Mouse (Mus musculus) intestine, embryonic 14.5 days (tissue): ENCODE results near the gene Pipox. TPM values are rescaled to one million over a fixed set of nuclear protein-coding genes. Genes with fewer than 3 reads are reported as not detected.

Source experiments
- ATAC-seq: fragments of 200-750 bp; cut with Nextera tagmentation; replicated peaks from 2 replicates; pipeline ENCODE4 v1.8.0; 2017; ENCODE audit warnings: low read depth, moderate number of reproducible peaks, moderate TSS enrichment, moderate library complexity; ENCODE audit not compliant: low FRiP score, low TSS enrichment
- DNase-seq: peaks from one replicate; pipeline ENCODE4 v3.0.0-alpha.2; 2018; ENCODE audit warnings: low spot score
- H3K27ac ChIP-seq: fragments of 300-500 bp; sonication (generic); 2 replicates; pipeline ENCODE4 v1.5.1; 2014; ENCODE audit warnings: low read depth, mild to moderate bottlenecking, control low read depth
- H3K27me3 ChIP-seq: fragments of 300-500 bp; sonication (generic); replicated peaks from 2 replicates; pipeline ENCODE4 v1.6.1; 2014; ENCODE audit warnings: low read length, control low read depth; ENCODE audit not compliant: control insufficient read depth, insufficient read depth
- H3K36me3 ChIP-seq: fragments of 300-500 bp; sonication (generic); 2 replicates; pipeline ENCODE4 v1.6.1; 2014; ENCODE audit warnings: low read length, control low read depth; ENCODE audit not compliant: control insufficient read depth, insufficient read depth
- H3K4me1 ChIP-seq: fragments of 300-500 bp; sonication (generic); replicated peaks from 2 replicates; pipeline ENCODE4 v1.6.1; 2014; ENCODE audit warnings: low read length, control low read depth, mixed read lengths; ENCODE audit not compliant: control insufficient read depth, insufficient read depth
- H3K4me2 ChIP-seq: fragments of 300-500 bp; sonication (generic); 2 replicates; pipeline ENCODE4 v1.6.1; 2014; ENCODE audit warnings: low read length
- H3K4me3 ChIP-seq: fragments of 300-500 bp; sonication (generic); 2 replicates; pipeline ENCODE4 v1.5.1; 2014; ENCODE audit warnings: low read depth, low read length, control low read depth, mixed read lengths
- H3K9ac ChIP-seq: fragments of 300-500 bp; sonication (generic); 2 replicates; pipeline ENCODE4 v1.6.1; 2014; ENCODE audit warnings: mild to moderate bottlenecking, low read length
- H3K9me3 ChIP-seq: fragments of 300-500 bp; sonication (generic); 2 replicates; pipeline ENCODE4 v1.6.1; 2016; ENCODE audit warnings: low read length, control low read depth; ENCODE audit not compliant: control insufficient read depth
- WGBS: fragments of 180-500 bp; shearing (Covaris S2); extraction: QIAGEN DNeasy Blood & Tissue Kit; methylation state at CpG from one replicate; pipeline ENCODE4 v1.1.7; 2014; 5-methylcytosine and 5-hydroxymethylcytosine counted together
- polyA plus RNA-seq: library from polyadenylated mRNA; unstranded; fragments of >200 nt; fragmentation: Nextera tagmentation; extraction: Ambion mirVana; gene quantifications from 2 replicates; pipeline ENCODE4 v1.2.1, GENCODE M21; 2014

Pipox gene
- polyA plus RNA-seq, 1 experiment from 2014 or later = 9.2 TPM

DNA sequence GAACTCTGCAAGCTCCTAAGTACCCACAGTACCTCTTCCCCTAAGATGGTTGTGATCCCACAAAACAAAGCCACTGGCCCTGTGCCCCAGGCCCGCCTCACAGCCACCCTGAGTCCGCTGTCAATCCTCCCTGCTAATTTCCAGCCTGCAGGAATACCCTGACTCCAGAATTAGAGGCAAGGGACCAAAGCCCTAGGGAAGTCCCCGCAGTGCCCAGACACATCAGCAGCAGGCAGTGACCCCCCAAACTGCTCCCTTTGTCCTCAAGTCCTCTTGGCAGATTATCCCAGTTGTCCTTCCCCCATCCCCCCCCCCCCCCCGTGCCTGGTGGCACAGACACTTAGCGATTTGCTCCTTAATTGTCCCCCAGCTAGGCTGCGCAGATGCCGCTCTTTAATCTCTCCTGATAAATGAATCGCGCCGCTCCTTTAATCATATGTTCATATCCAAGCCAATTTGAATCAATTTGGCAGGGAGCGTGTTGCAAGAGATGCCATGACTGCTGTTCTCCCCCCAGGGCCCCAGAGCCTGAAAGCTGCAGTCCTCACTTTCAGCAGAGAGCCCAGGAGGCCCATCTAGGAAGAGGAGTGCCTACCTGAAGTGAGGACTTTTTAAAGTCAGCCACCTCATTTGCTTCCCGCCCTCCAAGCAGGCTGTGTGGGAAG lies 26.3 kb downstream of the Pipox start:
- Histone ChIP-seq H3K9ac (no peak overlapping the region), H3K27ac (no peak overlapping the region), H3K4me1 (peaks cover 6% of the 10 kb centered on the region), H3K4me3 (no peak overlapping the region), H3K4me2 (no peak overlapping the region), H3K9me3 (no peaks in the 10 kb centered on the region), H3K27me3 (0 out of 2 replicates have a peak, but pooled peaks cover 2% of the 10 kb centered on the region), H3K36me3 (peaks cover 5% of the 10 kb centered on the region; the same call in 1 of the 2 replicates)
- no peak for DNase-seq
- WGBS = 32% methylated on average over 10 of the region's 12 CpGs
- ATAC-seq = no peak

DNA sequence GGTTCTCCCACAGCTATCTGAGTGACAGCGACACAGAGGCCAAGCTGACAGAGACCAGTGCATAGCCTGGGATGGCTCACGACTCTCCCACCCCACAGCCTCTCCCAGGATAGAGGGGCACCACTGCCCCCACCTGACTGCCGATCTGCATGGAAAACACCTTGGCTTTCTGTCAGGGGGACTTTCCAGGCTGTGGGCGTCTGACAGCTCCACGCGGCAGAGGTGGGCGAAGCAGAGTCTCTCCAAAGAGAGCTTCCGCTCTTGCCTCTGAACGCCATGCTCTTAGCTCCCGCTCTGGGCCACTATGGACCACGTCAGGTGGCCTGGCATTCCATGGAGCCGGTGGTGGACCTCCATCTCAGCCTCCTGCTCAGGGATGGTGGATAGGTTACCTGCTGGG lies 29.1 kb downstream of the Pipox start:
- no peak for ATAC-seq
- 65% methylated on average over 12 of the region's 12 CpGs for WGBS

DNA sequence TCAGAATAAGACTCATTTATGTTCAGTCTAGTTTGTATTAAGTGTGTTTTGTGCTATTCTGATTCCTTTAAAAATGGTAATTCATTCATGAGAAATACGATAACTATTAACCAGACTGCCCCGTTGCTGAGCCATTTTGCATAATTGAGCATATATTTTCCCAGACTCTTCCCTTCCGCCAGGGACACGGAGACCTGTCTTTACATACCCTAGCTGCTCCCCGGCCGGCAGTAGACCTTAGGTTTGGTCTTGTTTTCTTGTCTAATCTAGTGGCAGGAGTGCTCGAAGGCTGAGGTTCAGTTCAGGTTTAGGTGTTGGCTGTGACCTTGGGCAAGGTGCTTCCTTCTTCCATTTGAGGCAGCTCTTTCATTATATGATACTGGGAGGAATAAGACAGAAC lies 31.0 kb downstream of the Pipox start:
- Histone ChIP-seq H3K9me3 (no peaks in the 10 kb centered on the region), H3K27ac (no peak overlapping the region), H3K4me3 (no peak overlapping the region), H3K36me3 (peaks cover 18% of the 10 kb centered on the region), H3K9ac (no peak overlapping the region), H3K27me3 (0 out of 2 replicates have a peak, but pooled peaks cover 2% of the 10 kb centered on the region), H3K4me1 (no peaks in the 10 kb centered on the region; the same call in 1 of the 2 replicates), H3K4me2 (no peak overlapping the region)
- ATAC-seq (no peak), DNase-seq (no peak)
- WGBS = 88% methylated on average over 7 of the region's 7 CpGs

More for the DNA sequence above, 29.1 kb downstream of the Pipox start:
- DNase-seq = no peak
- H3K4me1 ChIP-seq = no peaks in the 10 kb centered on the region; the same call in 1 of the 2 replicates
- H3K36me3 ChIP-seq = peaks cover 12% of the 10 kb centered on the region
- H3K4me2 ChIP-seq = no peak overlapping the region
- no peaks in the 10 kb centered on the region for H3K9me3 ChIP-seq
- H3K9ac ChIP-seq = no peak overlapping the region
- H3K27ac ChIP-seq = no peak overlapping the region
- no peak overlapping the region for H3K4me3 ChIP-seq
- 0 out of 2 replicates have a peak, but pooled peaks cover 2% of the 10 kb centered on the region for H3K27me3 ChIP-seq

DNA sequence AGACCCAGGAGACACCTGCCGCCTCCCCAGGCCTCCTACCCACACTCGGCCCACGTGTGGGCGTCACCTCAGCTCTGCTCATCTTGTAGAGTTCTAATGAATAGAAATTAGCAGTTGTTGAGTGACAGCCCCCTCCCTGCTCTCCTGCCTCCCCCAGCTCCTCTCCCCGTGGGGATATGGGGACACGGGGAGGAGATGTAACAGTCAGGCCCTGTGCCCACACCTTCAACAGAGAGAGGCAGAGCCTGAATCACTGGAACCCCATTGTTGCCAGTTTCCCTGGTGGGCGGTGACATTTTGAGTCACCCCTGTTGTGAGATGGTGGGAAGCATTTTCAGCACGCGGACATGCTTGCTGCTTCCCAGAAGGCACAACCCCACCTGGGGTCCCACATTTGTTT lies 32.9 kb downstream of the Pipox start:
- H3K36me3 ChIP-seq = peaks cover 18% of the 10 kb centered on the region
- no peak overlapping the region for H3K4me3 ChIP-seq
- no peaks in the 10 kb centered on the region for H3K4me1 ChIP-seq
- no peak overlapping the region for H3K27ac ChIP-seq
- H3K9ac ChIP-seq = no peak overlapping the region
- 82% methylated on average over 9 of the region's 9 CpGs for WGBS
- DNase-seq (no peak), ATAC-seq (no peak)
- H3K27me3 ChIP-seq = no peaks in the 10 kb centered on the region
- no peak overlapping the region for H3K4me2 ChIP-seq
- no peaks in the 10 kb centered on the region for H3K9me3 ChIP-seq

DNA sequence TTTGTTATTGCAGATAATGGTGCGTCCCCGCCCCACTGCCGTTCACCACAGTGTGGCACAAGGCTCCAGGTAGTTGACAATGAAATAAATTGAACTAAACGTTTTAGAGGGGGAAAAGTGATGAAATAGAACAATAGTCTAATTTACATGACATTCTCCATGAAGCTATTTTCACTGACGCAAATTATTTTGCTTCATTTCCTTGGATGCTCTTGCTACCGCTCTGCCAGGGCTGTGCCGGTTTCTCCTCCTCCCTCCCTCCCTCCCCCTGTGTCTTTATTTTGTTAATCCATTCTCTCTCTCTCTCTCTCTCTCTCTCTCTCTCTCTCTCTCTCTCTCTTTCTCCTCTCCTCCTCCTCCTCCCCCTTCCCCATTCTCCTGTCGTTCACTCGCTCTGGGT lies 35.3 kb downstream of the Pipox start:
- no peaks in the 10 kb centered on the region for H3K9me3 ChIP-seq
- 60% methylated on average over 9 of the region's 9 CpGs for WGBS
- no peak overlapping the region for H3K4me2 ChIP-seq
- peaks cover 14% of the 10 kb centered on the region; the same call in 1 of the 2 replicates for H3K36me3 ChIP-seq
- H3K4me3 ChIP-seq = no peak overlapping the region
- H3K9ac ChIP-seq = no peak overlapping the region
- no peak for DNase-seq
- H3K4me1 ChIP-seq = peaks cover 10% of the 10 kb centered on the region; the same call in 1 of the 2 replicates
- no peaks in the 10 kb centered on the region for H3K27me3 ChIP-seq
- ATAC-seq = no peak
- no peak overlapping the region for H3K27ac ChIP-seq

DNA sequence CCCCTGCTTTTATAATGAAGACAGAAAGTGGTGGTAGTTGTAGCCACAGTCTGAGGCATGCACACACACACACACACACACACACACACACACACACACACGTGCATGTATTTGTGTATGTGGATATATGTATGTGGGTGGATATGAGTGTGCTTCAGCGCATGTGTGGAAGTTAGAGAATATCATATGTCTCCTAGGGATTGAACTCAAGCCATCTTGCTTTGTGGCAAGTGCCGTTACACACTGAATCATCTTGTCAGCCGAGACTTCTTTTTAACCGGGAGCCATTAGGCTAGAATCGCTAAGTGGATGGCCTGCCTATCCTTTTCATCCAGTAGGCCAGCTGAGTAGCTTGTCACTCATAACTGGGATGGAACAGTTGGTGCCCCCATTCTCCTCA lies 36.8 kb downstream of the Pipox start:
- Histone ChIP-seq H3K4me3 (no peak overlapping the region), H3K9me3 (no peaks in the 10 kb centered on the region), H3K27me3 (no peaks in the 10 kb centered on the region), H3K9ac (no peak overlapping the region), H3K36me3 (peaks cover 20% of the 10 kb centered on the region), H3K4me2 (no peak overlapping the region), H3K4me1 (peaks cover 10% of the 10 kb centered on the region; the same call in 1 of the 2 replicates), H3K27ac (no peak overlapping the region)
- WGBS = 93% methylated on average over 6 of the region's 6 CpGs
- DNase-seq = no peak
- ATAC-seq = no peak

DNA sequence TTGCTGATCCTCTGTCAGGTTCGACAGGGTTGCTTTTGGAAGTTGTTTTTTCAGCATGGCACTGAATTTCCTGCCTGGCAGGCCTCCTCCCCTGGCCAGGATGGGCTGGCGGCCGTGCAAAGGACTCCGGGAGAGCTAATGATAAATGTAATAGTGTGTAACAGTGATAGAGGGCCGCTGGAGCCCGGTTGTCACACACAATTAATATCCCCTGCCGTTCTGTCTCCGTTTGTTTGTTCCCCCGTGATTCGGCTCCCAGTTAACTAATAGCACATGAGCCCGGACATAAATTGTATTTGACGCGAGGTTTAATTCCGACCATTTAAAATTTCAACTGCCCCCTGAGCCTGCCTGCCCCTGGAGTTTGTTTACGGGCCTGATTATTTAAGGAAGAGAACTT lies 38.5 kb downstream of the Pipox start:
- Histone ChIP-seq H3K36me3 (peaks cover 19% of the 10 kb centered on the region), H3K9me3 (no peaks in the 10 kb centered on the region), H3K27me3 (no peaks in the 10 kb centered on the region), H3K4me3 (no peak overlapping the region), H3K4me2 (no peak overlapping the region), H3K4me1 (peaks cover 14% of the 10 kb centered on the region; the same call in 1 of the 2 replicates), H3K9ac (no peak overlapping the region), H3K27ac (no peak overlapping the region)
- ATAC-seq (no peak), DNase-seq (no peak)
- 22% methylated on average over 15 of the region's 15 CpGs for WGBS

DNA sequence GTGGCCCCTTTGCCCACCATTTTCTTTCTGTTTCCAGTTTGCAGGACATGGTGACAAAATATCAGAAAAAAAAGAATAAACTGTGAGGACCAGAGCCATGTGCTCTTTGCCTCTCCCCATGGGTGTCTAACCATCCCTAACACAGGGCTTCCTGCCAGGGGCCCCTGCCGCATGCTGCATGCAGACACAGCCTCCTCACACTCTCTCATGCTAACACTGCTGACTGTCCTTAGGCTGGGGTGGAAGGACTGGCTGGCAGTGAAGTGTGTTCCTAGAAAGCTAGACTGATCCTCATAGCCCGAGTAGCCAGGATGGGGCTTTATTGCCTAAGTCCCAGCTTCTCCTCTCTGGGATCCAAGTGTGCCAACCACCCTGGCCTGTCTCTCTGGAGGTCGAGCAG lies 39.3 kb downstream of the Pipox start:
- H3K9ac ChIP-seq = no peak overlapping the region
- no peaks in the 10 kb centered on the region for H3K27me3 ChIP-seq
- H3K4me3 ChIP-seq = no peak overlapping the region
- no peak for DNase-seq
- H3K4me2 ChIP-seq = no peak overlapping the region
- no peak overlapping the region for H3K27ac ChIP-seq
- no peak for ATAC-seq
- peaks cover 18% of the 10 kb centered on the region for H3K36me3 ChIP-seq
- H3K9me3 ChIP-seq = no peaks in the 10 kb centered on the region
- 48% methylated on average over 3 of the region's 3 CpGs for WGBS
- H3K4me1 ChIP-seq = peaks cover 14% of the 10 kb centered on the region; the same call in 1 of the 2 replicates
